8 mouse cellular contexts compared by ENCODE assay signal in genomic region chr7:143444955-143445648, GRCm38 (mm10). TPM values are rescaled to one million over a fixed set of nuclear protein-coding genes. Genes with fewer than 3 reads are reported as not detected.
A peak's percentile ranks its signal among the peaks of the same experiment; 100 is the strongest.
DNase-seq lines count a peak whose midpoint lies in the region; ATAC-seq and TF ChIP-seq lines count a peak whose summit lies in the region.

No protein-coding gene starts in this region.

- peaks cover 43% of the 10 kb centered on the region for H3K27me3 ChIP-seq in lung, embryonic 14.5 days (ENCODE audit: insufficient read depth, low read length)
- peaks cover 30% of the 10 kb centered on the region for H3K27me3 ChIP-seq in forebrain, embryonic 14.5 days (replicated peaks; ENCODE audit: control insufficient read depth, insufficient read depth, low read length)
- H3K27me3 ChIP-seq in liver, embryonic 14.5 days (ENCODE audit: control insufficient read depth, insufficient read depth, low read length), result peaks cover 36% of the 10 kb centered on the region
- peaks cover 11% of the 10 kb centered on the region for H3K27me3 ChIP-seq in stomach, embryonic 15.5 days (replicated peaks)

- H3K4me1 ChIP-seq in lung, embryonic 14.5 days (ENCODE audit: insufficient read depth), result no peaks in the 10 kb centered on the region
- peaks cover 8% of the 10 kb centered on the region; the same call in 1 of the 2 replicates for H3K4me1 ChIP-seq in forebrain, embryonic 14.5 days (ENCODE audit: control insufficient read depth, insufficient read depth, low read length)
- no peaks in the 10 kb centered on the region for H3K4me1 ChIP-seq in liver, embryonic 14.5 days (replicated peaks; ENCODE audit: control insufficient read depth in 2 of 2, insufficient read depth in 2 of 2, low read length in 1 of 2)
- peaks cover 13% of the 10 kb centered on the region for H3K4me1 ChIP-seq in stomach, embryonic 15.5 days

- no peak for DNase-seq in lung, embryonic 14.5 days
- no peak for DNase-seq in lung, postnatal 4 days
- DNase-seq in forebrain, embryonic 14.5 days (ENCODE audit: low spot score), result peak; percentile 77
- DNase-seq in liver, embryonic 14.5 days (ENCODE audit: low read depth in 3 of 3, low spot score in 3 of 3), result no peak
- DNase-seq in urinary bladder, postnatal 36 days (ENCODE audit: low spot score in 2 of 2), result no peak
- no peak for DNase-seq in right cerebral cortex, postnatal 14 days
- no peak for DNase-seq in left cerebral cortex, postnatal 36 days (ENCODE audit: low spot score in 2 of 2)

- no peak overlapping the region for H3K27ac ChIP-seq in lung, embryonic 14.5 days (ENCODE audit: low read depth)
- peak overlapping the region; percentile 76 for H3K27ac ChIP-seq in forebrain, embryonic 14.5 days (ENCODE audit: low read depth, low read length)
- H3K27ac ChIP-seq in liver, embryonic 14.5 days, result no peak overlapping the region
- H3K27ac ChIP-seq in stomach, embryonic 15.5 days, result no peak overlapping the region

- WGBS in lung, embryonic 14.5 days, result 5% methylated on average over 55 of the region's 55 CpGs
- under 1% methylated on average over 55 of the region's 55 CpGs for WGBS in forebrain, embryonic 14.5 days
- WGBS in liver, embryonic 14.5 days (ENCODE audit: insufficient replicate concordance), result 7% methylated on average over 55 of the region's 55 CpGs
- WGBS in stomach, embryonic 15.5 days, result 8% methylated on average over 55 of the region's 55 CpGs

- TF ChIP-seq CTCF in lung, embryonic 14.5 days (IDR thresholded peaks at IDR 0.05; ENCODE audit: low read depth), result no peak
- TF ChIP-seq CTCF in liver, embryonic 14.5 days (IDR thresholded peaks at IDR 0.05; ENCODE audit: low read depth), result no peak

- H3K4me2 ChIP-seq in lung, embryonic 14.5 days, result peak overlapping the region; percentile 69
- H3K4me2 ChIP-seq in forebrain, embryonic 14.5 days (ENCODE audit: low read length), result peak overlapping the region; percentile 56
- peak overlapping the region; percentile 37 for H3K4me2 ChIP-seq in liver, embryonic 14.5 days (ENCODE audit: low read depth)
- H3K4me2 ChIP-seq in stomach, embryonic 15.5 days, result peak overlapping the region; percentile 77

- peak overlapping the region; percentile 34 for H3K4me3 ChIP-seq in lung, embryonic 14.5 days (ENCODE audit: low read depth, low read length)
- H3K4me3 ChIP-seq in forebrain, embryonic 14.5 days (ENCODE audit: low read depth, low read length), result peak overlapping the region; percentile 28
- H3K4me3 ChIP-seq in liver, embryonic 14.5 days (ENCODE audit: insufficient read depth in 1 of 2, low read depth in 2 of 2, low read length in 2 of 2), result no peak overlapping the region
- H3K4me3 ChIP-seq in stomach, embryonic 15.5 days (replicated peaks), result peak overlapping the region; percentile 35

- H3K9me3 ChIP-seq in lung, embryonic 14.5 days (ENCODE audit: low read depth, low read length), result no peaks in the 10 kb centered on the region
- no peaks in the 10 kb centered on the region for H3K9me3 ChIP-seq in forebrain, embryonic 14.5 days (replicated peaks; ENCODE audit: control insufficient read depth, low read length)
- H3K9me3 ChIP-seq in liver, embryonic 14.5 days (ENCODE audit: control insufficient read depth, low read length), result no peaks in the 10 kb centered on the region
- H3K9me3 ChIP-seq in stomach, embryonic 15.5 days, result no peaks in the 10 kb centered on the region

- intact Hi-C loops in left cerebral cortex, postnatal 36 days (cut with DNase I), result no loop called here

- ATAC-seq in lung, embryonic 14.5 days (ENCODE audit: insufficient read depth), result peak; percentile 18; the same call in 1 of the 2 replicates
- peak; percentile 82 for ATAC-seq in forebrain, embryonic 14.5 days
- ATAC-seq in liver, embryonic 14.5 days (ENCODE audit: insufficient read depth), result no peak
- ATAC-seq in stomach, embryonic 15.5 days (ENCODE audit: insufficient read depth, low FRiP score, low read depth), result no peak

- no peaks in the 10 kb centered on the region for H3K36me3 ChIP-seq in lung, embryonic 14.5 days (ENCODE audit: insufficient read depth)
- H3K36me3 ChIP-seq in forebrain, embryonic 14.5 days (ENCODE audit: control insufficient read depth, insufficient read depth, low read length), result no peaks in the 10 kb centered on the region
- H3K36me3 ChIP-seq in liver, embryonic 14.5 days (replicated peaks; ENCODE audit: control insufficient read depth, insufficient read depth, low read depth), result no peaks in the 10 kb centered on the region
- H3K36me3 ChIP-seq in stomach, embryonic 15.5 days, result no peaks in the 10 kb centered on the region

- peak overlapping the region; percentile 50 for H3K9ac ChIP-seq in lung, embryonic 14.5 days
- peak overlapping the region; percentile 62 for H3K9ac ChIP-seq in forebrain, embryonic 14.5 days (ENCODE audit: low read length)
- H3K9ac ChIP-seq in liver, embryonic 14.5 days (replicated peaks), result no peak overlapping the region
- no peak overlapping the region for H3K9ac ChIP-seq in stomach, embryonic 15.5 days

- TF ChIP-seq EP300 in liver, embryonic 14.5 days (IDR thresholded peaks at IDR 0.05; ENCODE audit: low read depth), result no peak

RNA-seq across cellular contexts. Expression of gene Cdkn1c, which starts 15.7 kb away (rescaled TPM):
- 587 and 596 TPM in 2 replicates for polyA plus RNA-seq in lung, embryonic 14.5 days (2014; fragmentation: Nextera tagmentation; extraction: Ambion mirVana)
- polyA plus RNA-seq in forebrain, embryonic 14.5 days (2014; fragmentation: Nextera tagmentation; extraction: Ambion mirVana), result 229 and 231 TPM in 2 replicates
- polyA plus RNA-seq in liver, embryonic 14.5 days (2012; rRNA removed), result 48.5 and 71.0 TPM in 2 replicates
- polyA plus RNA-seq in liver, embryonic 14.5 days (2014; fragmentation: Nextera tagmentation; extraction: Ambion mirVana), result 161 and 167 TPM in 2 replicates
- polyA plus RNA-seq in stomach, embryonic 15.5 days (2015; fragmentation: Nextera tagmentation; extraction: Ambion mirVana), result 768 and 804 TPM in 2 replicates
- 10 to 100 TPM; 11.9 to 14.2 TPM for total RNA-seq in left cerebral cortex, postnatal 36 days (2021)

RNA-seq across cellular contexts. Expression of gene Slc22a18, which starts 28.4 kb away (rescaled TPM):
- 0.91 and 1.4 TPM in 2 replicates for polyA plus RNA-seq in lung, embryonic 14.5 days (2014; fragmentation: Nextera tagmentation; extraction: Ambion mirVana)
- polyA plus RNA-seq in forebrain, embryonic 14.5 days (2014; fragmentation: Nextera tagmentation; extraction: Ambion mirVana), result 0.52 and 0.66 TPM in 2 replicates
- 7.2 and 13.2 TPM in 2 replicates for polyA plus RNA-seq in liver, embryonic 14.5 days (2012; rRNA removed)
- polyA plus RNA-seq in liver, embryonic 14.5 days (2014; fragmentation: Nextera tagmentation; extraction: Ambion mirVana), result 9.4 and 9.8 TPM in 2 replicates
- polyA plus RNA-seq in stomach, embryonic 15.5 days (2015; fragmentation: Nextera tagmentation; extraction: Ambion mirVana), result 9.2 and 11.7 TPM in 2 replicates
- under 1 TPM; 0.34 to 0.89 TPM for total RNA-seq in left cerebral cortex, postnatal 36 days (2021)

RNA-seq across cellular contexts. Expression of gene Phlda2, which starts 57.8 kb away (rescaled TPM):
- 2.9 and 3.9 TPM in 2 replicates for polyA plus RNA-seq in lung, embryonic 14.5 days (2014; fragmentation: Nextera tagmentation; extraction: Ambion mirVana)
- polyA plus RNA-seq in forebrain, embryonic 14.5 days (2014; fragmentation: Nextera tagmentation; extraction: Ambion mirVana), result 0.32 TPM in 1 of 2 replicates, not detected in the other
- 18.2 and 31.2 TPM in 2 replicates for polyA plus RNA-seq in liver, embryonic 14.5 days (2012; rRNA removed)
- 19.3 and 23.2 TPM in 2 replicates for polyA plus RNA-seq in liver, embryonic 14.5 days (2014; fragmentation: Nextera tagmentation; extraction: Ambion mirVana)
- 11.5 and 13.7 TPM in 2 replicates for polyA plus RNA-seq in stomach, embryonic 15.5 days (2015; fragmentation: Nextera tagmentation; extraction: Ambion mirVana)
- not detected for total RNA-seq in left cerebral cortex, postnatal 36 days (2021)

Comparison
In these comparisons a context has a peak if more than half of its experiments do, and no peak if none do; other contexts are left out.
1. ATAC-seq: peak in lung, embryonic 14.5 days (single experiment) and forebrain, embryonic 14.5 days (single experiment); none in liver, embryonic 14.5 days (single experiment) and stomach, embryonic 15.5 days (single experiment).
2. H3K4me3 ChIP-seq: peak in lung, embryonic 14.5 days (single experiment), forebrain, embryonic 14.5 days (single experiment) and stomach, embryonic 15.5 days (single experiment); none in liver, embryonic 14.5 days (0 of 2).
3. H3K9ac ChIP-seq: peak in lung, embryonic 14.5 days (single experiment) and forebrain, embryonic 14.5 days (single experiment); none in liver, embryonic 14.5 days (single experiment) and stomach, embryonic 15.5 days (single experiment).
4. Peak in every context shown above with its lines, with median percentiles within 50 percentile points of each other: H3K4me2 ChIP-seq.